Mouse (Mus musculus) stomach, embryonic 14.5 days (tissue): ENCODE measurements around the gene Trmu. TPM values are rescaled to one million over a fixed set of nuclear protein-coding genes. Genes with fewer than 3 reads are reported as not detected.
A peak's percentile ranks its signal among the peaks of the same experiment; 100 is the strongest.

Source experiments
- ATAC-seq: fragments of 200-750 bp; cut with Nextera tagmentation; 2 replicates; pipeline ENCODE4 v1.8.0; 2017; ENCODE audit warnings: low read depth, moderate TSS enrichment; ENCODE audit not compliant: insufficient number of reproducible peaks, insufficient read depth, low FRiP score
- H3K27ac ChIP-seq: fragments of 300-500 bp; sonication (generic); 2 replicates; pipeline ENCODE4 v1.5.1; 2014; ENCODE audit warnings: mild to moderate bottlenecking, low read length, moderate library complexity, mixed read lengths
- H3K27me3 ChIP-seq: fragments of 300-500 bp; sonication (generic); 2 replicates; pipeline ENCODE4 v1.6.1; 2014; ENCODE audit warnings: low read length, control low read depth, mixed read lengths; ENCODE audit not compliant: control insufficient read depth, insufficient read depth
- H3K36me3 ChIP-seq: fragments of 300-500 bp; sonication (generic); 2 replicates; pipeline ENCODE4 v1.6.1; 2014; ENCODE audit warnings: mild to moderate bottlenecking, control low read depth, low read length, moderate library complexity, mixed read lengths; ENCODE audit not compliant: control insufficient read depth, insufficient read depth
- H3K4me1 ChIP-seq: fragments of 300-500 bp; sonication (generic); 2 replicates; pipeline ENCODE4 v1.6.1; 2014; ENCODE audit warnings: low read length, control low read depth, mixed read lengths; ENCODE audit not compliant: control insufficient read depth, insufficient read depth
- H3K4me2 ChIP-seq: fragments of 300-500 bp; sonication (generic); replicated peaks from 2 replicates; pipeline ENCODE4 v1.6.1; 2014; ENCODE audit warnings: low read depth, low read length, control low read depth
- H3K4me3 ChIP-seq: fragments of 300-500 bp; sonication (generic); 2 replicates; pipeline ENCODE4 v1.5.1; 2014; ENCODE audit warnings: low read depth, low read length, control low read depth
- H3K9ac ChIP-seq: fragments of 300-500 bp; sonication (generic); replicated peaks from 2 replicates; pipeline ENCODE4 v1.6.1; 2014; ENCODE audit warnings: low read depth, mild to moderate bottlenecking, control low read depth, low read length, moderate library complexity, mixed read lengths
- H3K9me3 ChIP-seq: fragments of 300-500 bp; sonication (generic); 2 replicates; pipeline ENCODE4 v1.6.1; 2016; ENCODE audit warnings: low read depth, low read length, control low read depth; ENCODE audit not compliant: control insufficient read depth
- WGBS: fragments of 180-500 bp; shearing (Covaris S2); extraction: QIAGEN DNeasy Blood & Tissue Kit; methylation state at CpG from one replicate; pipeline ENCODE4 v1.1.7; 2014; 5-methylcytosine and 5-hydroxymethylcytosine counted together
- polyA plus RNA-seq: library from polyadenylated mRNA; unstranded; fragments of >200 nt; fragmentation: Nextera tagmentation; extraction: Ambion mirVana; gene quantifications from 2 replicates; pipeline ENCODE4 v1.2.1, GENCODE M21; 2014

The Trmu gene
- 38.6 and 41.9 TPM in 2 replicates for polyA plus RNA-seq

DNA sequence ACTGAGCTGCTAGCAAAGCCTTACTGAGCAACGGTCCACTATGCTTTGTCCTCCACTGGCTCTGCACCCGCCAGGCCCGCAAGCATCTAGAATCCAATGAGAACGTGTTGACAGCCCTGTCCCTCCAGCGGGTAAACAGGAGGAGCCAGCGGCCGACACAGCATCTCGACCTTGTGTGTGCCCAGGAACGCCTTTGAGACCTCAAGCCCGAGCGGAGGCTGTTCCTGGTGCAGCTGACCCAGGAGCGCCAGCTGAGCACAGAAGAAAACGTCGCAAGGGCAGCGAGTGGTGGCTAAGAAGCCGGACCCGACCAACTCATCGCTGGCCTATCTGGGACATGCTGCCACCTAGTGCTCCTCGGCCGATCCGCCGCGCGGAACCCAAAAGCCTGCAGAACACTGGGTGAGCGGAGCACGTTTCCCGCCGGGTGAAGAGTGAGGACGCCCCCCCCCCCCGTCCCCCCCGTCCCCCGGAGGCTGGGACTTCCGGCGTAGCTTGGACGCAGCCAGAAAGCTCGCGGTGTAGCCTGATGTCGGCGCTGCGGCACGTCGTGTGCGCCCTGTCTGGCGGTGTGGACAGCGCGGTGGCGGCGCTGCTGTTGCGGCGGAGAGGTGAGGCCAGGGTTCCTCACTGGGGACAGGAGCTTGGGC is at the start of gene Trmu:
Gene Trmu (plus strand): TSS at position 465 of the 650 bp plus-strand sequence.
- H3K4me1 ChIP-seq = peaks cover 6% of the 10 kb centered on the region; the same call in 1 of the 2 replicates
- peaks cover 41% of the 10 kb centered on the region for H3K36me3 ChIP-seq
- peak within 1 kb of the TSS; percentile 54 for H3K9ac ChIP-seq
- peak within 1 kb of the TSS; percentile 73 for H3K4me3 ChIP-seq
- H3K4me2 ChIP-seq = peak within 1 kb of the TSS; percentile 69
- WGBS = 1% methylated on average over 50 of the region's 50 CpGs
- H3K27me3 ChIP-seq = no peaks in the 10 kb centered on the region
- peak; percentile 96 for ATAC-seq
- peak within 1 kb of the TSS; percentile 74 for H3K27ac ChIP-seq
- no peaks in the 10 kb centered on the region for H3K9me3 ChIP-seq

DNA sequence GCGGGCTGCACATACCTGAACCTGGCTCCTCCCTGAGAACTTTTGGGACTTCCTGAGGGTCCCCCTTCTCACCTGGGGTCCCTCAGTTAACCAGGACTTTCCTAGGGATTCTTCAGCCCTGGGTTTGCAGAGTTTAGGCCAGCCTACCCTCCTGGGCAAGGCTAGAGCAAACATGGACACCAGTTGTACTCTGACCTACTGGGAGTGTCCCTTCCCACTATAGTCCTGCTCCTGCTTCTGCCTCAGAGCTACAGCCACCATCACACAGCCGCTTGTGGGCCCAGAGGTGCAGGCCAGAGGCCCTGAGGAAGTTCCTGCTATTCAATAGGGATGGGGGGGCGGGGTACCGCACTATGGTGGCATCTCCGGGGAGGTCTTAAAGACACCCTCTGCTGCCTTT is 49.6 kb upstream of the Trmu start:
- no peaks in the 10 kb centered on the region for H3K36me3 ChIP-seq
- H3K9ac ChIP-seq = no peak overlapping the region
- WGBS = 71% methylated on average over 5 of the region's 5 CpGs
- H3K27ac ChIP-seq = no peak overlapping the region
- no peak overlapping the region for H3K4me2 ChIP-seq
- no peak overlapping the region for H3K4me3 ChIP-seq
- no peaks in the 10 kb centered on the region for H3K4me1 ChIP-seq
- no peaks in the 10 kb centered on the region for H3K27me3 ChIP-seq
- no peaks in the 10 kb centered on the region for H3K9me3 ChIP-seq
- no peak for ATAC-seq

DNA sequence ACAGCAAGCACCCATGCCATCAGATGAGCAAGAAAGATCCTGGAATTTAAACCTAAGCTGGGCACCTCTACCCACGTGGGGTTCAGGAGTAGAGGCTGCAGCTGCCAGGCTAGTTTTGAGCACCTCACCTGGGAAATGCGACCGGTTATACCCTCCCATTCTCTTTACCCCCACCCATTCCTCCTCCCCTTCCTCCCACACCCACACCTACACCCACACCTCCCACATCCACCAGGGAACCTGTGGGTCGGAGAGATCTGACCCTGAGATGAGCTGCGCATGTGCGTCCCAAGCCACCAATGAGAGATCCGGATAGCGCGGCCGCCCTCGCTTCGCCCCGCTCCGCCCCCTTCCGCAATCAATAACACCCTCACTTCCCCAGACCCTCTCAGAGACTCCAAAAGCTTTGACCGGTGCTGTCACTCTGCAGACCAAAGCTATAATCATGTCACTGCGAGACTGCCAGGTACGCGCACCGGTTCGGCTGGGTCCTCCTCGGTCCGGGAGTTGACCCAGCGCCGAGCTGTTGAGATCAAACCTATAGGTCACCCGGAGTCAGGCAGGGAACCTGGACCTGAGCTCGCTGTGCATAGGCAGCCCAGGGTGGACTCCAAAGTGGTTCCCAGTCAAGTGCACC is 47.0 kb upstream of the Trmu start, which contains the start of gene Ttc38:
Gene Ttc38 (plus strand): TSS at position 353 of the 637 bp plus-strand sequence.
- Histone ChIP-seq H3K9me3 (no peaks in the 10 kb centered on the region), H3K4me3 (peak within 1 kb of the TSS; percentile 55), H3K4me1 (no peaks in the 10 kb centered on the region), H3K4me2 (peak within 1 kb of the TSS; percentile 81), H3K9ac (peak within 1 kb of the TSS; percentile 28), H3K27me3 (no peaks in the 10 kb centered on the region), H3K27ac (no peak within 1 kb of the TSS), H3K36me3 (no peaks in the 10 kb centered on the region)
- WGBS = under 1% methylated on average over 27 of the region's 27 CpGs
- ATAC-seq = peak; percentile 94

DNA sequence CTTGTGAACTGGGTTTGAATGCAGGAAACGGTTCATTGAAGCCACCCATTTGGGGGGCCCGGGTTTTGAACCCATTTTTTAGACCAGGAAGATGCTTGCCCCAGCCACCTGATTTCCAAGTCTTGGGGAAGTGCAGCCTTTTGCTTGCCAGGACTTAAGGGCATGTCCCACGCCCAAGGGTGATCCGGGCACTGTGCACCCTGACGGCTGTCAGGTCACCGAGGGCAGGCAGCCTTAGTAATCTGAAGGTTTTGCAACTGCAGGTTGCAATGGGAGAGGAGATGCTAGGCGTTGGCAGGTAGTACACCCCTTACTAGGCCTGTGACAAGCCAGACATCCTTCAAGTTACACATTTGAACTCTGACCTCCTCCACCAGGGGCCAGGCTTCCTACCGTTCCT is 46.5 kb upstream of the Trmu start:
- no peaks in the 10 kb centered on the region for H3K27me3 ChIP-seq
- no peaks in the 10 kb centered on the region for H3K36me3 ChIP-seq
- peak overlapping the region; percentile 28; the same call in 1 of the 2 replicates for H3K9ac ChIP-seq
- ATAC-seq = no peak
- WGBS = 45% methylated on average over 8 of the region's 8 CpGs
- no peaks in the 10 kb centered on the region for H3K4me1 ChIP-seq
- peak overlapping the region; percentile 81 for H3K4me2 ChIP-seq
- H3K9me3 ChIP-seq = no peaks in the 10 kb centered on the region
- H3K4me3 ChIP-seq = peak overlapping the region; percentile 55
- no peak overlapping the region for H3K27ac ChIP-seq

DNA sequence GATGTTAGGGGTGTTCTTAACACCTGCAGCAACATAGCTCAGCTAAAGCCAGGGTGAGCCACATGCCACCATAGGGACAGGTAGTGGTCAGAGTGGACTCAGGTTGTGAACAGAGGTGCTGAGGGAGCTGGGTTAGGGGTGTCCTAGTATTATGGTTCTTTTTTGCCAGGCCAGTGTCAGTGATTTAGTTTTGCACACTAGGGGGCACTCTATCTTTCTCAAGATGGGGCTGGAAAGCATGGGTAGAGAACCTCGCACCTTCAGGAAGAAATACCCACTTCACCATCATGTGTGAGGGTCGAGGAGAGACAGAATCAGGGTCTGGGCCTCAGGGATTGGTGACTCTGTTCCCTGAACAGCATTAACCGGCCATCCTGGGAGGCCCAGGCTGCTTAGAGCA is 43.8 kb upstream of the Trmu start:
- Histone ChIP-seq H3K9ac (no peak overlapping the region), H3K27me3 (no peaks in the 10 kb centered on the region), H3K9me3 (no peaks in the 10 kb centered on the region), H3K27ac (no peak overlapping the region), H3K36me3 (no peaks in the 10 kb centered on the region), H3K4me1 (no peaks in the 10 kb centered on the region), H3K4me2 (no peak overlapping the region), H3K4me3 (no peak overlapping the region)
- ATAC-seq = no peak
- 55% methylated on average over 3 of the region's 3 CpGs for WGBS

DNA sequence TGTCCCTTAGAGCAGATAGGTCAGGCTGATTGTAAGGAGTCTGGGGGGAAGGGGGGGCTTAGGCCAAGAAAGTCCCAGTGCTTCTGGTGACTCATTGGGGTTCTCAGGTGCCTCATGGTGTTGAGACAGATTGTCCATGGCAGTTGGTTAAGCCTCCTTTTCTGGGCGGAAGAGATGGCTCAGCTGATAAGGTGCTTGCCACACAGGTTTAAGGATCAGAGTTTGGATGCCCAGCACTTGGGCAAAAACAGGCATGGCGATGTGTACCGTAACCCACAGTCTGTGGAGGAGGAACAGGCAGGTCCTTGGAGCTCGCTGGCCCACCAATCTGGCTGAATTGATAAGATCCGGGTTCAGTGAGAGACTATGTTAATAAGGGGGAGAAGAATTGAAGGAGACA is 42.2 kb upstream of the Trmu start:
- Histone ChIP-seq H3K27me3 (no peaks in the 10 kb centered on the region), H3K9ac (no peak overlapping the region), H3K9me3 (no peaks in the 10 kb centered on the region), H3K36me3 (no peaks in the 10 kb centered on the region), H3K4me2 (no peak overlapping the region), H3K4me1 (no peaks in the 10 kb centered on the region), H3K4me3 (no peak overlapping the region), H3K27ac (no peak overlapping the region)
- no peak for ATAC-seq
- WGBS = 91% methylated on average over 5 of the region's 5 CpGs

DNA sequence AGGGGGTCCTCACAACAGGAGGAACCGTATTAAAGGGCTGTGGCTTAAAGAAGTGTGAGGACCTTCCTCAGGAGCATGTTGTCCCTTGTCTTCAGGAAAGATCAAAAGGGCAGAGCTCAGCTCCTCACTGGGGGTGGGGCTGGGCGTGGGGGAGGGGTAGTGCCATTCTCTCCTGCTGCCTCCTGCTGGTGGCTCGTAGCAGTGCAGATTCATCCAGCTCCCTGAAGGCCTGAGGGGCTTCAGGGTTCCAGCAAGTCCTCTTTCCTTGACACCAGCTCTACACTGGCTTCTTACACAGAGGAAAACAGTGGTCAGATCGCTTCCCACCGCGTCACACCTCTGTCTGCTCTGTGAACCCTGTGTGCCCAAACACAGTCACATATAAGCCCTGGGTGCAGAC is 38.1 kb upstream of the Trmu start:
- 37% methylated on average over 6 of the region's 6 CpGs for WGBS
- no peaks in the 10 kb centered on the region for H3K9me3 ChIP-seq
- ATAC-seq = no peak

DNA sequence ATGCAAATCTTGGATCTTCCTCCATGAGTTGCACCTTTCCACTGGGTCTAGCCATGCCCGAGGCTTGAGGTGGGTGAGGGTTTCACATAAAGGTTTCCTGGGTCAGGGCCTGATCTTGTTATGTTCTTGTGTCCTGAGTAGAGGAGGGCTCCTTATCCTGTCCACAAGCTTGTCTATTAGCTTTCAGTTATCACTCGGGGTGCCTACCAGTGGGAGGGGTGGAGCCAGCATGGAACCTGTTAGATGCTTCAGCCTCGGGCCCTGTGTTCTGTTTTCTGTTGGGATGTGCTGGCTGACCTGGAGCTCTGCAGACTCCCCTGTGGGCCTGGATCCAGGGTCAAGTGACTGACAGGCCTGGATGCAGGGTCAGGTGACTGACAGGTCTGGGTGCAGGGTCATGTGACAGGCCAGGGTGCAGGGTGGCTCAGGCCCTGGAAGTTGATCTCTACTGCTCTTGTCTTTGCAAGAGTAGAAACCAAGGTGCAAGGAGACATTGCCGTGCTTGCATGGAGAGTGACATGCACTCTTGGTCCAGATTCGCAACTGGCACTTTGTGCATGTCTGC is 37.2 kb upstream of the Trmu start:
- Histone ChIP-seq H3K4me1 (no peaks in the 10 kb centered on the region), H3K4me3 (no peak overlapping the region), H3K27me3 (no peaks in the 10 kb centered on the region), H3K36me3 (no peaks in the 10 kb centered on the region), H3K4me2 (no peak overlapping the region), H3K27ac (no peak overlapping the region), H3K9me3 (no peaks in the 10 kb centered on the region), H3K9ac (no peak overlapping the region)
- ATAC-seq = no peak
- 77% methylated on average over 5 of the region's 5 CpGs for WGBS

More for the DNA sequence above, 38.1 kb upstream of the Trmu start:
- Histone ChIP-seq H3K4me3 (no peak overlapping the region), H3K36me3 (no peaks in the 10 kb centered on the region), H3K4me2 (no peak overlapping the region), H3K27ac (no peak overlapping the region), H3K9ac (no peak overlapping the region), H3K4me1 (no peaks in the 10 kb centered on the region), H3K27me3 (no peaks in the 10 kb centered on the region)
